Mouse (Mus musculus): Measurements from ENCODE around the gene Hip1r. TPM values are rescaled to one million over a fixed set of nuclear protein-coding genes. Genes with fewer than 3 reads are reported as not detected.

Gene Hip1r
- total and polyA plus RNA-seq, 3 experiments = 16.6 to 31.6 TPM; not detected in 1

GRCm38 (mm10) chr5:123930508-123930989 is 42.9 kb upstream of the Hip1r start, which contains the start of gene Ccdc62 (continued):
- TF ChIP-seq MXI1 (IDR thresholded peaks at IDR 0.05; ENCODE audit: low read depth, low read length) (peak; percentile 71), E2F4 (IDR thresholded peaks at IDR 0.05; ENCODE audit: borderline replicate concordance, low read depth, low read length) (no peak), MYC (IDR thresholded peaks at IDR 0.05; ENCODE audit: low read depth, low read length) (0 out of 2 replicates have a peak, but pooled peaks have one; percentile 30), CTCF (IDR thresholded peaks at IDR 0.05 in 2 of 3, conservative IDR thresholded peaks at IDR 0.05 in 1 of 3; ENCODE audit: control insufficient read depth in 1 of 3, insufficient read depth in 1 of 3, low read depth in 2 of 3, low read length in 3 of 3, poor library complexity in 1 of 3, severe bottlenecking in 1 of 3) (no peak), UBTF (IDR thresholded peaks at IDR 0.05; ENCODE audit: borderline replicate concordance, insufficient read depth, low read depth, low read length) (no peak), POLR2AphosphoS5 (IDR thresholded peaks at IDR 0.05; ENCODE audit: borderline replicate concordance, low read depth, low read length) (0 out of 2 replicates have a peak, but pooled peaks have one; percentile 74), TCF12 (IDR thresholded peaks at IDR 0.05; ENCODE audit: low read depth, low read length) (peak; percentile 53; the same call in 1 of the 2 replicates), ZC3H11A (IDR thresholded peaks at IDR 0.05; ENCODE audit: low read depth, low read length) (no peak), NELFE (IDR thresholded peaks at IDR 0.05; ENCODE audit: low read depth, low read length) (peak; percentile 99), RCOR1 (IDR thresholded peaks at IDR 0.05; ENCODE audit: low read depth, low read length) (no peak)

GRCm38 (mm10) chr5:123931131-123931530 is 42.3 kb upstream of the Hip1r start:
- H3K79me2 ChIP-seq (ENCODE audit: control insufficient read depth, insufficient read depth, low read length, poor library complexity) = peaks cover 14% of the 10 kb centered on the region
- peak overlapping the region; percentile 83 for H3K27ac ChIP-seq (ENCODE audit: control insufficient read depth, low read depth, low read length)
- TF ChIP-seq MAX (IDR thresholded peaks at IDR 0.05; ENCODE audit: low read length) = no peak
- no peak for TF ChIP-seq POLR2A (IDR thresholded peaks at IDR 0.05; ENCODE audit: control insufficient read depth in 1 of 2, insufficient read depth in 1 of 2, low read depth in 1 of 2, low read length in 2 of 2, poor library complexity in 1 of 2)
- TF ChIP-seq GATA1 (IDR thresholded peaks at IDR 0.05; ENCODE audit: low read depth, low read length) = no peak
- TF ChIP-seq USF2 (IDR thresholded peaks at IDR 0.05; ENCODE audit: borderline replicate concordance in 1 of 2, insufficient read depth in 1 of 2, low read depth in 1 of 2, low read length in 2 of 2) = no peak
- TF ChIP-seq POLR2AphosphoS2 (IDR thresholded peaks at IDR 0.05; ENCODE audit: low read length) = no peak
- TF ChIP-seq MXI1 (IDR thresholded peaks at IDR 0.05; ENCODE audit: low read depth, low read length) = no peak
- no peak for TF ChIP-seq TAL1 (IDR thresholded peaks at IDR 0.05; ENCODE audit: low read length)
- TF ChIP-seq UBTF (IDR thresholded peaks at IDR 0.05; ENCODE audit: borderline replicate concordance, insufficient read depth, low read depth, low read length) = no peak
- TF ChIP-seq CHD1 (IDR thresholded peaks at IDR 0.05; ENCODE audit: low read depth, low read length) = no peak
- peak overlapping the region; percentile 99 for H3K9ac ChIP-seq (ENCODE audit: control insufficient read depth, low read depth, low read length, poor library complexity, severe bottlenecking)
- peaks cover 0 to 16% of the 10 kb centered on the region in 2 experiments; a peak in 2 of 4 replicates for H3K4me1 ChIP-seq (ENCODE audit: control insufficient read depth in 1 of 2, insufficient read depth in 2 of 2, low read length in 2 of 2)
- H3K9me3 ChIP-seq (replicated peaks; ENCODE audit: insufficient read depth, low read length) = no peaks in the 10 kb centered on the region
- H3K36me3 ChIP-seq (ENCODE audit: control insufficient read depth in 1 of 2, insufficient read depth in 2 of 2, low read length in 2 of 2) = peaks cover 0 to 15% of the 10 kb centered on the region in 2 experiments
- H3K27me3 ChIP-seq (ENCODE audit: control insufficient read depth in 1 of 2, insufficient read depth in 2 of 2, low read length in 2 of 2) = no peaks in the 10 kb centered on the region
- DNase-seq (ENCODE audit: low read depth, low spot score) = no peak
- peak overlapping the region; percentile 69 to 85 for H3K4me3 ChIP-seq (ENCODE audit: control insufficient read depth in 1 of 2, insufficient read depth in 1 of 2, low read depth in 2 of 2, low read length in 2 of 2)

DNA sequence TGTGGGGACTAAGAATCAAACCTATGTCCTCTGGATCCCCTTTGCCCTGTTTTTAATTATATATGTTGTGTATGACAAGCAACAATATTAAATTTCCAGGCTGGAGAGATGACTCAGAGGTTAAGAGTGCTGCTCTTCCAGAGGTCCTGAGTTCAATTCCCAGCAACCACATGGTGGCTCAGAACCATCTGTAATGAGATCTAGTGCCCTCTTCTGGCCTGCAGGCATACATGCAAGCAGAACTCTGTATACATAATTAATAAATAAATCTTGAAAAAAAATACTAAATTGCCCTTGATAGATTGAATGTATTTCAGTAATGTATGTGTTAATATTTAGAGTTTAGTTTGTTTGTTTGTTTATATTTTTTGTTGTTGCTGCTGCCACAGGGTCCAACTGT is 40.5 kb upstream of the Hip1r start:
- Histone ChIP-seq H3K4me3 (ENCODE audit: control insufficient read depth in 1 of 2, insufficient read depth in 1 of 2, low read depth in 2 of 2, low read length in 2 of 2) (no peak overlapping the region), H3K27ac (ENCODE audit: control insufficient read depth, low read depth, low read length) (peak overlapping the region; percentile 99), H3K79me2 (ENCODE audit: control insufficient read depth, insufficient read depth, low read length, poor library complexity) (peaks cover 17% of the 10 kb centered on the region), H3K4me1 (ENCODE audit: control insufficient read depth in 1 of 2, insufficient read depth in 2 of 2, low read length in 2 of 2) (peaks cover 0 to 19% of the 10 kb centered on the region in 2 experiments; a peak in 2 of 4 replicates), H3K9me3 (replicated peaks; ENCODE audit: insufficient read depth, low read length) (no peaks in the 10 kb centered on the region), H3K36me3 (ENCODE audit: control insufficient read depth in 1 of 2, insufficient read depth in 2 of 2, low read length in 2 of 2) (peaks cover 0 to 15% of the 10 kb centered on the region in 2 experiments; a peak in 2 of 4 replicates), H3K27me3 (ENCODE audit: control insufficient read depth in 1 of 2, insufficient read depth in 2 of 2, low read length in 2 of 2) (no peaks in the 10 kb centered on the region), H3K9ac (ENCODE audit: control insufficient read depth, low read depth, low read length, poor library complexity, severe bottlenecking) (peak overlapping the region; percentile 84)
- no peak for DNase-seq (ENCODE audit: low read depth, low spot score)
- no peak for TF ChIP-seq ZKSCAN1 (IDR thresholded peaks at IDR 0.05; ENCODE audit: low read depth, low read length)
- TF ChIP-seq CHD1 (IDR thresholded peaks at IDR 0.05; ENCODE audit: low read depth, low read length) = peak; percentile 12; the same call in 1 of the 2 replicates
- 0 out of 2 replicates have a peak, but pooled peaks have one; percentile 12 for TF ChIP-seq ZNF384 (IDR thresholded peaks at IDR 0.05; ENCODE audit: low read depth, low read length)
- peak; percentile 88; the same call in 1 of the 2 replicates for TF ChIP-seq MYC (IDR thresholded peaks at IDR 0.05; ENCODE audit: low read depth, low read length)
- no peak for TF ChIP-seq POLR2A (IDR thresholded peaks at IDR 0.05; ENCODE audit: control insufficient read depth in 1 of 2, insufficient read depth in 1 of 2, low read depth in 1 of 2, low read length in 2 of 2, poor library complexity in 1 of 2)
- TF ChIP-seq CTCF (IDR thresholded peaks at IDR 0.05 in 2 of 3, conservative IDR thresholded peaks at IDR 0.05 in 1 of 3; ENCODE audit: control insufficient read depth in 1 of 3, insufficient read depth in 1 of 3, low read depth in 2 of 3, low read length in 3 of 3, poor library complexity in 1 of 3, severe bottlenecking in 1 of 3) = peak in 2 of 3 experiments; percentile 44 to 49; a peak in 4 of 6 replicates
- no peak for TF ChIP-seq KAT2A (conservative IDR thresholded peaks at IDR 0.05; ENCODE audit: low read depth, low read length)
- TF ChIP-seq TCF12 (IDR thresholded peaks at IDR 0.05; ENCODE audit: low read depth, low read length) = no peak
- TF ChIP-seq USF1 (IDR thresholded peaks at IDR 0.05; ENCODE audit: low read depth, low read length) = no peak
- no peak for TF ChIP-seq CHD2 (IDR thresholded peaks at IDR 0.05; ENCODE audit: low read length)

Data from MEL (cell line).